Mouse (Mus musculus) liver, adult 2 months (tissue): ENCODE results near the gene Cgas.

ENCODE experiments used
- CTCF ChIP-seq: fragments of 200-500 bp; IDR thresholded peaks from 2 replicates; pipeline ENCODE4 v1.5.1; 2011; ENCODE audit warnings: low read depth, low read length, control low read depth
- POLR2A ChIP-seq: fragments of 200-500 bp; IDR thresholded peaks from 2 replicates; pipeline ENCODE4 v1.6.1; 2011; ENCODE audit warnings: low read length, control low read depth; ENCODE audit not compliant: insufficient read depth; ENCODE audit errors: extremely low read depth

- no peak for TF ChIP-seq CTCF
- TF ChIP-seq POLR2A = no peak
These were observed at the start of gene Cgas for GRCm38 (mm10) chr9:78442579-78443392.
